ENCODE assay signal across 1 mouse cellular context in genomic region chr16:57421680-57422417, GRCm38 (mm10).
TF ChIP-seq lines count a peak whose summit lies in the region.

No protein-coding gene starts in this region.

TF ChIP-seq in MEL, 35 proteins besides CTCF, POLR2A, EP300 and RAD21 (continued from another document):
- TF ChIP-seq NELFE (IDR thresholded peaks at IDR 0.05; ENCODE audit: low read depth, low read length) = no peak
